Mouse (Mus musculus): ENCODE measurements around the gene Rundc3a. TPM values are rescaled to one million over a fixed set of nuclear protein-coding genes. Genes with fewer than 3 reads are reported as not detected.
A peak's percentile ranks its signal among the peaks of the same experiment; 100 is the strongest.
"Not testable (repeated sequence)": the region's sequence is repeated elsewhere in the genome, so short reads cannot be mapped to it uniquely, and the experiment has no call there.

The Rundc3a gene
- polyA plus RNA-seq, 1 experiment from 2014 or later: 151 TPM

GRCm38 (mm10) chr11:102409795-102410330 is 16.7 kb downstream of the Rundc3a start:
- H3K4me3 ChIP-seq (ENCODE audit: low read depth, low read length): no peak overlapping the region
- no peaks in the 10 kb centered on the region for H3K27me3 ChIP-seq (ENCODE audit: control insufficient read depth, insufficient read depth, low read depth, low read length)
- H3K36me3 ChIP-seq (ENCODE audit: control insufficient read depth, insufficient read depth, low read length): 0 out of 2 replicates have a peak, but pooled peaks cover under 1% of the 10 kb centered on the region
- ATAC-seq: no peak
- H3K4me1 ChIP-seq (ENCODE audit: control insufficient read depth, insufficient read depth, low read length): peaks cover 30% of the 10 kb centered on the region
- H3K9ac ChIP-seq (ENCODE audit: low read depth, low read length): no peak overlapping the region
- no peak overlapping the region for H3K27ac ChIP-seq (ENCODE audit: low read length)
- no peak overlapping the region for H3K4me2 ChIP-seq (ENCODE audit: low read length)
- H3K9me3 ChIP-seq (replicated peaks; ENCODE audit: control insufficient read depth, low read length, poor library complexity, severe bottlenecking): no peaks in the 10 kb centered on the region
- 73% methylated on average over 3 of the region's 3 CpGs for WGBS

GRCm38 (mm10) chr11:102410345-102410744 is 17.1 kb downstream of the Rundc3a start:
- not testable (repeated sequence) for H3K9ac ChIP-seq (ENCODE audit: low read depth, low read length); H3K4me2 ChIP-seq (ENCODE audit: low read length); H3K9me3 ChIP-seq (replicated peaks; ENCODE audit: control insufficient read depth, low read length, poor library complexity, severe bottlenecking); ATAC-seq; H3K27ac ChIP-seq (ENCODE audit: low read length); H3K27me3 ChIP-seq (ENCODE audit: control insufficient read depth, insufficient read depth, low read depth, low read length); H3K4me3 ChIP-seq (ENCODE audit: low read depth, low read length); H3K36me3 ChIP-seq (ENCODE audit: control insufficient read depth, insufficient read depth, low read length)
- WGBS: 93% methylated on average over 3 of the region's 3 CpGs
- H3K4me1 ChIP-seq (ENCODE audit: control insufficient read depth, insufficient read depth, low read length): peaks cover 25% of the 10 kb centered on the region

GRCm38 (mm10) chr11:102411061-102411460 is 17.9 kb downstream of the Rundc3a start:
- Histone ChIP-seq H3K4me1 (ENCODE audit: control insufficient read depth, insufficient read depth, low read length) (peaks cover 18% of the 10 kb centered on the region), H3K4me2 (ENCODE audit: low read length) (no peak overlapping the region), H3K9me3 (replicated peaks; ENCODE audit: control insufficient read depth, low read length, poor library complexity, severe bottlenecking) (no peaks in the 10 kb centered on the region), H3K27me3 (ENCODE audit: control insufficient read depth, insufficient read depth, low read depth, low read length) (no peaks in the 10 kb centered on the region), H3K9ac (ENCODE audit: low read depth, low read length) (no peak overlapping the region), H3K4me3 (ENCODE audit: low read depth, low read length) (no peak overlapping the region), H3K36me3 (ENCODE audit: control insufficient read depth, insufficient read depth, low read length) (no peaks in the 10 kb centered on the region), H3K27ac (ENCODE audit: low read length) (no peak overlapping the region)
- 86% methylated on average over 3 of the region's 3 CpGs for WGBS
- no peak for ATAC-seq

DNA sequence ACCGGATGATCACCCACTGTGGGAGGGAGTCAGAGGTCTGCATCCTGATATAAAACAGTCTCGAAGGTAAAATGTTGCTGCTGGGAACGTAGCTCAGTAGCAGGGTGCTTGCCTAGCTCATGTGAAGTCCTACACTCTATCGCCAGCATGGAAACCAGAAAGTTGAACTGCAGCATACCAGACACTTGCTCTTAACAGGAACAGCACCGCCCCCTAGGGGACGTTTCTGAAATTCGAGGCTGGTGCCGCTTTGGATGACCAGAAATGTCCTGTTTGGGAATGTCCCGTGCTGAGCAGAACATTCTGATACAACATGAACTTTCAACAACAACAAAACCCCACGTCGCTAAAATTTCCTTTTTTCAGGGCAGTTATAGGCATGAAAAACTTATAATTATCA is 18.5 kb downstream of the Rundc3a start:
- Histone ChIP-seq H3K4me1 (ENCODE audit: control insufficient read depth, insufficient read depth, low read length) (peaks cover 12% of the 10 kb centered on the region), H3K27ac (ENCODE audit: low read length) (no peak overlapping the region), H3K36me3 (ENCODE audit: control insufficient read depth, insufficient read depth, low read length) (no peaks in the 10 kb centered on the region), H3K4me2 (ENCODE audit: low read length) (no peak overlapping the region), H3K9me3 (replicated peaks; ENCODE audit: control insufficient read depth, low read length, poor library complexity, severe bottlenecking) (no peaks in the 10 kb centered on the region), H3K27me3 (ENCODE audit: control insufficient read depth, insufficient read depth, low read depth, low read length) (no peaks in the 10 kb centered on the region), H3K4me3 (ENCODE audit: low read depth, low read length) (no peak overlapping the region), H3K9ac (ENCODE audit: low read depth, low read length) (no peak overlapping the region)
- no peak for ATAC-seq
- WGBS: 8% methylated on average over 11 of the region's 11 CpGs

GRCm38 (mm10) chr11:102413059-102413458 is 19.9 kb downstream of the Rundc3a start:
- no peaks in the 10 kb centered on the region for H3K36me3 ChIP-seq (ENCODE audit: control insufficient read depth, insufficient read depth, low read length)
- no peak overlapping the region for H3K9ac ChIP-seq (ENCODE audit: low read depth, low read length)
- H3K27me3 ChIP-seq (ENCODE audit: control insufficient read depth, insufficient read depth, low read depth, low read length): no peaks in the 10 kb centered on the region
- H3K4me3 ChIP-seq (ENCODE audit: low read depth, low read length): no peak overlapping the region
- WGBS: 76% methylated on average over 8 of the region's 8 CpGs
- no peak overlapping the region for H3K4me2 ChIP-seq (ENCODE audit: low read length)
- no peaks in the 10 kb centered on the region for H3K9me3 ChIP-seq (replicated peaks; ENCODE audit: control insufficient read depth, low read length, poor library complexity, severe bottlenecking)
- H3K4me1 ChIP-seq (ENCODE audit: control insufficient read depth, insufficient read depth, low read length): peaks cover 5% of the 10 kb centered on the region
- ATAC-seq: no peak
- H3K27ac ChIP-seq (ENCODE audit: low read length): no peak overlapping the region

- no peaks in the 10 kb centered on the region for H3K36me3 ChIP-seq (ENCODE audit: control insufficient read depth, insufficient read depth, low read length)
- ATAC-seq: no peak
- no peak overlapping the region for H3K9ac ChIP-seq (ENCODE audit: low read depth, low read length)
- 68% methylated on average over 10 of the region's 10 CpGs for WGBS
- H3K4me3 ChIP-seq (ENCODE audit: low read depth, low read length): no peak overlapping the region
- H3K4me1 ChIP-seq (ENCODE audit: control insufficient read depth, insufficient read depth, low read length): no peaks in the 10 kb centered on the region; the same call in 1 of the 2 replicates
- no peak overlapping the region for H3K27ac ChIP-seq (ENCODE audit: low read length)
- no peak overlapping the region for H3K4me2 ChIP-seq (ENCODE audit: low read length)
- no peaks in the 10 kb centered on the region for H3K27me3 ChIP-seq (ENCODE audit: control insufficient read depth, insufficient read depth, low read depth, low read length)
- no peaks in the 10 kb centered on the region for H3K9me3 ChIP-seq (replicated peaks; ENCODE audit: control insufficient read depth, low read length, poor library complexity, severe bottlenecking)
Measured at GRCm38 (mm10) chr11:102415034-102415802, 22.0 kb downstream of the Rundc3a start.

- WGBS: 93% methylated on average over 1 of the region's 1 CpGs
- ATAC-seq: no peak
- no peak overlapping the region for H3K9ac ChIP-seq (ENCODE audit: low read depth, low read length)
- no peaks in the 10 kb centered on the region for H3K9me3 ChIP-seq (replicated peaks; ENCODE audit: control insufficient read depth, low read length, poor library complexity, severe bottlenecking)
- H3K4me2 ChIP-seq (ENCODE audit: low read length): no peak overlapping the region
- no peak overlapping the region for H3K4me3 ChIP-seq (ENCODE audit: low read depth, low read length)
- no peak overlapping the region for H3K27ac ChIP-seq (ENCODE audit: low read length)
- H3K36me3 ChIP-seq (ENCODE audit: control insufficient read depth, insufficient read depth, low read length): no peaks in the 10 kb centered on the region
- no peaks in the 10 kb centered on the region for H3K4me1 ChIP-seq (ENCODE audit: control insufficient read depth, insufficient read depth, low read length)
- no peaks in the 10 kb centered on the region for H3K27me3 ChIP-seq (ENCODE audit: control insufficient read depth, insufficient read depth, low read depth, low read length)
Measured at GRCm38 (mm10) chr11:102417160-102417559, 24.0 kb downstream of the Rundc3a start.

DNA sequence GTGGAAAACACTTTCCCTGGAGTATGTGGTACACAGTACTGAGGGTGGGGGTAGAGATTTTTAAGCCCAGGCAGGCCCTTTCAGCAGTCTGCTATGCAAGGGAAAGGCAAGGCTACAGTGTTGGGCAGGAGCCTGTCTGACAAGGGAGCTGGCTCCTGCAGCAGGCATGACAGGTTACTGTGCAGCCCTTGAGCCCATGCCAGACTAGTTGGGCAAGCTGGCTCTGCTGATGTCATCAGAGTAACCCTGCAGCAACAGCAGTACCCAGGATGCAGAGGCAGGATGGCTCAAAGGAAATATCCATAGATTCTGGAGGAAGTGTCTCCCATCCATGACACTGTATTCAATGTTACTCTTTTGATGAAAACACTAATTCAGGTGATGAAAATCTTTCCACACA is 25.7 kb downstream of the Rundc3a start:
- ATAC-seq: no peak
- Histone ChIP-seq H3K9me3 (replicated peaks; ENCODE audit: control insufficient read depth, low read length, poor library complexity, severe bottlenecking) (no peaks in the 10 kb centered on the region), H3K4me1 (ENCODE audit: control insufficient read depth, insufficient read depth, low read length) (no peaks in the 10 kb centered on the region), H3K36me3 (ENCODE audit: control insufficient read depth, insufficient read depth, low read length) (no peaks in the 10 kb centered on the region), H3K4me3 (ENCODE audit: low read depth, low read length) (no peak overlapping the region), H3K27ac (ENCODE audit: low read length) (no peak overlapping the region), H3K9ac (ENCODE audit: low read depth, low read length) (0 out of 2 replicates have a peak overlapping the region, but pooled peaks have one; percentile 10), H3K4me2 (ENCODE audit: low read length) (no peak overlapping the region), H3K27me3 (ENCODE audit: control insufficient read depth, insufficient read depth, low read depth, low read length) (no peaks in the 10 kb centered on the region)

DNA sequence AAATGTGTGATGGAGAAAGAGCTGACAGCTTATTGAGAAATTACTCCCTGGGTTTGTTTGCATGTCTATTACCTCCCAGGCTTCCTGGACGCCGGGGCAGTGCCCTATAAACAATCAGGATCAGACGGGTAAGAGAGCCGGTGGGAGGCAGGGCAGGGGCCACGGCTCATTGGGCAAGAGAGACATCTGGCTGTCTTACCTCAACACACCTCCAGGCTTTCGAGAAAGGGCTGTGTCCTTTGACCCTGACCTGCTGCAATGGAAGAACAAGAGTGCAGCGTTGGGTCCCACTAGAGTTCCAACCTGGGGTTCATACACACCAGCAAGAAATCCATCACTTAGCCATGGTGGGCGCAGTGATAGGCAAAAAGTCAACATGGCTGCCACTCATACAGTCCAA is 28.4 kb downstream of the Rundc3a start:
- no peaks in the 10 kb centered on the region for H3K27me3 ChIP-seq (ENCODE audit: control insufficient read depth, insufficient read depth, low read depth, low read length)
- H3K4me3 ChIP-seq (ENCODE audit: low read depth, low read length): no peak overlapping the region
- ATAC-seq: no peak
- H3K4me2 ChIP-seq (ENCODE audit: low read length): no peak overlapping the region
- no peak overlapping the region for H3K9ac ChIP-seq (ENCODE audit: low read depth, low read length)
- H3K9me3 ChIP-seq (replicated peaks; ENCODE audit: control insufficient read depth, low read length, poor library complexity, severe bottlenecking): no peaks in the 10 kb centered on the region
- no peaks in the 10 kb centered on the region for H3K4me1 ChIP-seq (ENCODE audit: control insufficient read depth, insufficient read depth, low read length)
- H3K36me3 ChIP-seq (ENCODE audit: control insufficient read depth, insufficient read depth, low read length): no peaks in the 10 kb centered on the region
- 61% methylated on average over 8 of the region's 8 CpGs for WGBS
- no peak overlapping the region for H3K27ac ChIP-seq (ENCODE audit: low read length)

Data from midbrain, embryonic 16.5 days (tissue).